Mouse (Mus musculus) liver, adult 2 months (tissue): Measurements from ENCODE around the gene Hfe.

Experiments
- CTCF ChIP-seq: fragments of 200-500 bp; IDR thresholded peaks from 2 replicates; pipeline ENCODE4 v1.5.1; 2011; ENCODE audit warnings: low read depth, low read length, control low read depth
- POLR2A ChIP-seq: fragments of 200-500 bp; IDR thresholded peaks from 2 replicates; pipeline ENCODE4 v1.6.1; 2011; ENCODE audit warnings: low read length, control low read depth; ENCODE audit not compliant: insufficient read depth; ENCODE audit errors: extremely low read depth

- TF ChIP-seq CTCF: no peak
- no peak for TF ChIP-seq POLR2A
These were observed 18.0 kb upstream of the Hfe start for GRCm38 (mm10) chr13:23728472-23729191.
